Mouse (Mus musculus): Measurements from ENCODE around the gene Ceacam20. TPM values are rescaled to one million over a fixed set of nuclear protein-coding genes. Genes with fewer than 3 reads are reported as not detected.
"Not testable (repeated sequence)": the region's sequence is repeated elsewhere in the genome, so short reads cannot be mapped to it uniquely, and the experiment has no call there.

Gene Ceacam20
- not detected in 2 replicates for polyA plus RNA-seq (2015; fragmentation: Nextera tagmentation; extraction: Ambion mirVana)

GRCm38 (mm10) chr7:19964985-19965579, at the start of gene Ceacam20:
Gene Ceacam20 (plus strand): TSS chr7:19965412.
- H3K4me3 ChIP-seq = no peak within 1 kb of the TSS
- H3K27ac ChIP-seq (replicated peaks) = no peak within 1 kb of the TSS
- no peaks in the 10 kb centered on the region for H3K9me3 ChIP-seq
- ATAC-seq (ENCODE audit: low FRiP score, low read depth) = no peak
- H3K9ac ChIP-seq = no peak within 1 kb of the TSS
- no peak within 1 kb of the TSS for H3K4me2 ChIP-seq
- H3K36me3 ChIP-seq = no peaks in the 10 kb centered on the region
- WGBS = 79% methylated on average over 7 of the region's 7 CpGs
- H3K27me3 ChIP-seq = no peaks in the 10 kb centered on the region
- H3K4me1 ChIP-seq (replicated peaks) = no peaks in the 10 kb centered on the region

- Histone ChIP-seq H3K36me3 (peaks cover 17% of the 10 kb centered on the region), H3K4me3 (peak overlapping the region; percentile 64), H3K9me3 (no peaks in the 10 kb centered on the region), H3K27ac (replicated peaks) (peak overlapping the region; percentile 88), H3K4me2 (peak overlapping the region; percentile 66), H3K9ac (peak overlapping the region; percentile 72), H3K4me1 (replicated peaks) (peaks cover 13% of the 10 kb centered on the region), H3K27me3 (no peaks in the 10 kb centered on the region)
- 33% methylated on average over 4 of the region's 4 CpGs for WGBS
- ATAC-seq (ENCODE audit: low FRiP score, low read depth) = peak; percentile 60
Observed at GRCm38 (mm10) chr7:19920166-19920505, 45.1 kb upstream of the Ceacam20 start.

- Histone ChIP-seq H3K4me1 (replicated peaks) (peaks cover 13% of the 10 kb centered on the region), H3K27me3 (no peaks in the 10 kb centered on the region), H3K4me3 (peak within 1 kb of the TSS; percentile 64), H3K27ac (replicated peaks) (peak within 1 kb of the TSS; percentile 88), H3K4me2 (peak within 1 kb of the TSS; percentile 66), H3K9ac (peak within 1 kb of the TSS; percentile 72), H3K36me3 (peaks cover 17% of the 10 kb centered on the region), H3K9me3 (no peaks in the 10 kb centered on the region)
- WGBS = under 1% methylated on average over 57 of the region's 60 CpGs
- ATAC-seq (ENCODE audit: low FRiP score, low read depth) = peak; percentile 87
Observed at GRCm38 (mm10) chr7:19920506-19921261, 44.5 kb upstream of the Ceacam20 start, which contains the start of gene Pvr. Gene Pvr (minus strand): TSS chr7:19921160.

GRCm38 (mm10) chr7:19923354-19923753, 41.9 kb upstream of the Ceacam20 start:
- no peak for ATAC-seq (ENCODE audit: low FRiP score, low read depth)
- Histone ChIP-seq H3K9ac (no peak overlapping the region), H3K4me1 (replicated peaks) (peaks cover 13% of the 10 kb centered on the region), H3K4me3 (no peak overlapping the region), H3K36me3 (peaks cover 3% of the 10 kb centered on the region; the same call in 1 of the 2 replicates), H3K9me3 (no peaks in the 10 kb centered on the region), H3K27me3 (no peaks in the 10 kb centered on the region), H3K4me2 (no peak overlapping the region), H3K27ac (replicated peaks) (no peak overlapping the region)
- 54% methylated on average over 2 of the region's 2 CpGs for WGBS

- Histone ChIP-seq H3K27me3 (no peaks in the 10 kb centered on the region), H3K4me1 (replicated peaks) (peaks cover 13% of the 10 kb centered on the region), H3K27ac (replicated peaks) (no peak overlapping the region), H3K9me3 (no peaks in the 10 kb centered on the region), H3K4me2 (no peak overlapping the region), H3K36me3 (no peaks in the 10 kb centered on the region), H3K9ac (no peak overlapping the region), H3K4me3 (no peak overlapping the region)
- 32% methylated on average over 7 of the region's 15 CpGs for WGBS
- ATAC-seq (ENCODE audit: low FRiP score, low read depth) = no peak
Observed at GRCm38 (mm10) chr7:19923797-19924196, 41.4 kb upstream of the Ceacam20 start.

GRCm38 (mm10) chr7:19925376-19925775, 39.8 kb upstream of the Ceacam20 start:
- 70% methylated on average over 1 of the region's 1 CpGs for WGBS
- H3K4me3 ChIP-seq = no peak overlapping the region
- no peak overlapping the region for H3K9ac ChIP-seq
- peaks cover 6% of the 10 kb centered on the region; the same call in 1 of the 2 replicates for H3K4me1 ChIP-seq (replicated peaks)
- H3K27me3 ChIP-seq = no peaks in the 10 kb centered on the region
- no peak overlapping the region for H3K27ac ChIP-seq (replicated peaks)
- H3K4me2 ChIP-seq = no peak overlapping the region
- H3K9me3 ChIP-seq = no peaks in the 10 kb centered on the region
- H3K36me3 ChIP-seq = no peaks in the 10 kb centered on the region
- no peak for ATAC-seq (ENCODE audit: low FRiP score, low read depth)

GRCm38 (mm10) chr7:19926849-19927480, 38.2 kb upstream of the Ceacam20 start:
- Histone ChIP-seq H3K9ac (no peak overlapping the region), H3K36me3 (no peaks in the 10 kb centered on the region), H3K4me1 (replicated peaks) (no peaks in the 10 kb centered on the region; the same call in 1 of the 2 replicates), H3K4me2 (no peak overlapping the region), H3K4me3 (no peak overlapping the region), H3K27ac (replicated peaks) (no peak overlapping the region), H3K27me3 (no peaks in the 10 kb centered on the region), H3K9me3 (no peaks in the 10 kb centered on the region)
- ATAC-seq (ENCODE audit: low FRiP score, low read depth) = no peak
- 82% methylated on average over 2 of the region's 2 CpGs for WGBS

GRCm38 (mm10) chr7:19928486-19928885, 36.7 kb upstream of the Ceacam20 start:
- Histone ChIP-seq H3K36me3 (no peaks in the 10 kb centered on the region), H3K27me3 (no peaks in the 10 kb centered on the region), H3K4me3 (no peak overlapping the region), H3K9me3 (no peaks in the 10 kb centered on the region), H3K27ac (replicated peaks) (no peak overlapping the region), H3K9ac (no peak overlapping the region), H3K4me2 (no peak overlapping the region), H3K4me1 (replicated peaks) (no peaks in the 10 kb centered on the region; the same call in 1 of the 2 replicates)
- no peak for ATAC-seq (ENCODE audit: low FRiP score, low read depth)
- 50% methylated on average over 5 of the region's 5 CpGs for WGBS

- not testable (repeated sequence) for ATAC-seq (ENCODE audit: low FRiP score, low read depth); H3K9ac ChIP-seq; H3K4me1 ChIP-seq (replicated peaks); H3K27me3 ChIP-seq; H3K36me3 ChIP-seq; H3K9me3 ChIP-seq; H3K4me3 ChIP-seq; H3K27ac ChIP-seq (replicated peaks); H3K4me2 ChIP-seq
- WGBS = 79% methylated on average over 6 of the region's 6 CpGs
Observed at GRCm38 (mm10) chr7:19930481-19930880, 34.7 kb upstream of the Ceacam20 start.

GRCm38 (mm10) chr7:19932133-19932876, 32.9 kb upstream of the Ceacam20 start:
- H3K4me3 ChIP-seq = peak overlapping the region; percentile 2; the same call in 1 of the 2 replicates
- H3K27me3 ChIP-seq = no peaks in the 10 kb centered on the region
- H3K9ac ChIP-seq = no peak overlapping the region
- no peaks in the 10 kb centered on the region for H3K36me3 ChIP-seq
- H3K4me2 ChIP-seq = peak overlapping the region; percentile 46
- peak overlapping the region; percentile 48; the same call in 1 of the 2 replicates for H3K27ac ChIP-seq (replicated peaks)
- WGBS = 32% methylated on average over 13 of the region's 13 CpGs
- peak; percentile 24; the same call in 1 of the 2 replicates for ATAC-seq (ENCODE audit: low FRiP score, low read depth)
- H3K4me1 ChIP-seq (replicated peaks) = no peaks in the 10 kb centered on the region
- H3K9me3 ChIP-seq = no peaks in the 10 kb centered on the region

GRCm38 (mm10) chr7:19932877-19933809, 32.1 kb upstream of the Ceacam20 start:
- peak; percentile 88 for ATAC-seq (ENCODE audit: low FRiP score, low read depth)
- H3K27me3 ChIP-seq = no peaks in the 10 kb centered on the region
- peak overlapping the region; percentile 46 for H3K4me2 ChIP-seq
- peak overlapping the region; percentile 50 for H3K27ac ChIP-seq (replicated peaks)
- H3K4me1 ChIP-seq (replicated peaks) = no peaks in the 10 kb centered on the region
- H3K36me3 ChIP-seq = no peaks in the 10 kb centered on the region
- H3K9ac ChIP-seq = no peak overlapping the region
- H3K9me3 ChIP-seq = no peaks in the 10 kb centered on the region
- H3K4me3 ChIP-seq = peak overlapping the region; percentile 23
- WGBS = 31% methylated on average over 21 of the region's 21 CpGs
